In genomic region chr5:20703304-20703700, GRCm38 (mm10) we compare ENCODE assay signal across 8 mouse cellular contexts.
DNase-seq lines count a peak whose midpoint lies in the region; ATAC-seq and TF ChIP-seq lines count a peak whose summit lies in the region.

No protein-coding gene starts in this region.

- intact Hi-C loops in heart, postnatal 25 days (cut with DNase I): loop anchor here (5.0 kb wide), 2 partner anchors 69 to 1181 kb away; no protein-coding TSS in a partner anchor

- TF ChIP-seq POLR2A in cortical plate, adult 2 months (IDR thresholded peaks at IDR 0.05; ENCODE audit: extremely low read depth, insufficient read depth, low read length): no peak

- ATAC-seq in heart, postnatal 0 days (ENCODE audit: insufficient read depth, low read depth): no peak
- ATAC-seq in hindbrain, embryonic 14.5 days (ENCODE audit: low FRiP score): no peak
- ATAC-seq in midbrain, embryonic 16.5 days: no peak

- DNase-seq in heart, postnatal 0 days (ENCODE audit: low spot score): no peak
- DNase-seq in heart, postnatal 25 days (ENCODE audit: low spot score): no peak
- DNase-seq in hindbrain, embryonic 14.5 days (ENCODE audit: low spot score): no peak
- no peak for DNase-seq in spleen, adult 12 weeks (ENCODE audit: low spot score)
- DNase-seq in kidney, adult 9 months: no peak
- DNase-seq in embryo, embryonic 11 days: no peak

- H3K4me1 ChIP-seq in heart, postnatal 0 days (ENCODE audit: control insufficient read depth, insufficient read depth): no peaks in the 10 kb centered on the region
- H3K4me1 ChIP-seq in cortical plate, adult 2 months (ENCODE audit: control insufficient read depth, insufficient read depth, low read length): no peaks in the 10 kb centered on the region
- peaks cover 6% of the 10 kb centered on the region; the same call in 1 of the 2 replicates for H3K4me1 ChIP-seq in hindbrain, embryonic 14.5 days (replicated peaks; ENCODE audit: control insufficient read depth, insufficient read depth, low read length)
- peaks cover 9% of the 10 kb centered on the region for H3K4me1 ChIP-seq in midbrain, embryonic 16.5 days (ENCODE audit: control insufficient read depth, insufficient read depth, low read length)

- no peak overlapping the region for H3K9ac ChIP-seq in heart, postnatal 0 days (replicated peaks; ENCODE audit: low read depth, low read length)
- 0 out of 2 replicates have a peak overlapping the region, but pooled peaks have one; percentile 80 for H3K9ac ChIP-seq in hindbrain, embryonic 14.5 days
- H3K9ac ChIP-seq in midbrain, embryonic 16.5 days (ENCODE audit: low read depth, low read length): no peak overlapping the region

- TF ChIP-seq EP300 in heart, postnatal 0 days (IDR thresholded peaks at IDR 0.05; ENCODE audit: low read depth): no peak

- H3K36me3 ChIP-seq in heart, postnatal 0 days (replicated peaks; ENCODE audit: control insufficient read depth, insufficient read depth, low read length): no peaks in the 10 kb centered on the region
- H3K36me3 ChIP-seq in hindbrain, embryonic 14.5 days (replicated peaks; ENCODE audit: control insufficient read depth, insufficient read depth): no peaks in the 10 kb centered on the region
- no peaks in the 10 kb centered on the region for H3K36me3 ChIP-seq in midbrain, embryonic 16.5 days (ENCODE audit: control insufficient read depth, insufficient read depth, low read length)

- no peak overlapping the region; the same call in 1 of the 2 replicates for H3K4me2 ChIP-seq in heart, postnatal 0 days (ENCODE audit: low read depth, low read length)
- peak overlapping the region; percentile 72 for H3K4me2 ChIP-seq in hindbrain, embryonic 14.5 days (replicated peaks)
- H3K4me2 ChIP-seq in midbrain, embryonic 16.5 days (ENCODE audit: low read length): peak overlapping the region; percentile 69

- WGBS in heart, postnatal 0 days: 70% methylated on average over 5 of the region's 5 CpGs
- WGBS in hindbrain, embryonic 14.5 days: 58% methylated on average over 5 of the region's 5 CpGs
- WGBS in midbrain, embryonic 16.5 days: 43% methylated on average over 5 of the region's 5 CpGs

- H3K27ac ChIP-seq in heart, postnatal 0 days (ENCODE audit: low read depth): no peak overlapping the region
- no peak overlapping the region for H3K27ac ChIP-seq in cortical plate, adult 2 months (ENCODE audit: insufficient read depth, low read length)
- H3K27ac ChIP-seq in hindbrain, embryonic 14.5 days: peak overlapping the region; percentile 94; the same call in 1 of the 2 replicates
- peak overlapping the region; percentile 55; the same call in 1 of the 2 replicates for H3K27ac ChIP-seq in midbrain, embryonic 16.5 days (ENCODE audit: low read length)

- no peak for TF ChIP-seq CTCF in heart, postnatal 0 days (IDR thresholded peaks at IDR 0.05; ENCODE audit: low read depth)
- TF ChIP-seq CTCF in cortical plate, adult 2 months (IDR thresholded peaks at IDR 0.05; ENCODE audit: extremely low read depth, insufficient read depth, low read length): no peak

- no peaks in the 10 kb centered on the region for H3K27me3 ChIP-seq in heart, postnatal 0 days (ENCODE audit: control insufficient read depth, insufficient read depth, low read length)
- no peaks in the 10 kb centered on the region for H3K27me3 ChIP-seq in hindbrain, embryonic 14.5 days (ENCODE audit: control insufficient read depth, insufficient read depth, low read length)
- H3K27me3 ChIP-seq in midbrain, embryonic 16.5 days (ENCODE audit: control insufficient read depth, insufficient read depth, low read depth, low read length): no peaks in the 10 kb centered on the region

- H3K4me3 ChIP-seq in heart, postnatal 0 days (ENCODE audit: low read depth, low read length): peak overlapping the region; percentile 72; the same call in 1 of the 2 replicates
- peak overlapping the region; percentile 37; the same call in 1 of the 2 replicates for H3K4me3 ChIP-seq in cortical plate, adult 2 months (ENCODE audit: insufficient read depth, low read length)
- peak overlapping the region; percentile 53 for H3K4me3 ChIP-seq in hindbrain, embryonic 14.5 days (replicated peaks; ENCODE audit: low read length)
- H3K4me3 ChIP-seq in midbrain, embryonic 16.5 days (ENCODE audit: low read depth, low read length): peak overlapping the region; percentile 65

- H3K9me3 ChIP-seq in heart, postnatal 0 days (replicated peaks; ENCODE audit: control insufficient read depth, low read length): no peaks in the 10 kb centered on the region
- H3K9me3 ChIP-seq in hindbrain, embryonic 14.5 days (ENCODE audit: control insufficient read depth, low read length): no peaks in the 10 kb centered on the region
- H3K9me3 ChIP-seq in midbrain, embryonic 16.5 days (replicated peaks; ENCODE audit: control insufficient read depth, low read length, poor library complexity, severe bottlenecking): no peaks in the 10 kb centered on the region

Comparison
In these comparisons a context has a peak if more than half of its experiments do, and no peak if none do; other contexts are left out.
1. H3K27ac ChIP-seq: peak in hindbrain, embryonic 14.5 days (single experiment) and midbrain, embryonic 16.5 days (single experiment); none in heart, postnatal 0 days (single experiment) and cortical plate, adult 2 months (single experiment).
2. Peak in every context shown above with its lines, with median percentiles within 50 percentile points of each other: H3K4me3 ChIP-seq.